Mouse (Mus musculus): Measurements from ENCODE around the gene Runx2.

Runx2 gene

DNA sequence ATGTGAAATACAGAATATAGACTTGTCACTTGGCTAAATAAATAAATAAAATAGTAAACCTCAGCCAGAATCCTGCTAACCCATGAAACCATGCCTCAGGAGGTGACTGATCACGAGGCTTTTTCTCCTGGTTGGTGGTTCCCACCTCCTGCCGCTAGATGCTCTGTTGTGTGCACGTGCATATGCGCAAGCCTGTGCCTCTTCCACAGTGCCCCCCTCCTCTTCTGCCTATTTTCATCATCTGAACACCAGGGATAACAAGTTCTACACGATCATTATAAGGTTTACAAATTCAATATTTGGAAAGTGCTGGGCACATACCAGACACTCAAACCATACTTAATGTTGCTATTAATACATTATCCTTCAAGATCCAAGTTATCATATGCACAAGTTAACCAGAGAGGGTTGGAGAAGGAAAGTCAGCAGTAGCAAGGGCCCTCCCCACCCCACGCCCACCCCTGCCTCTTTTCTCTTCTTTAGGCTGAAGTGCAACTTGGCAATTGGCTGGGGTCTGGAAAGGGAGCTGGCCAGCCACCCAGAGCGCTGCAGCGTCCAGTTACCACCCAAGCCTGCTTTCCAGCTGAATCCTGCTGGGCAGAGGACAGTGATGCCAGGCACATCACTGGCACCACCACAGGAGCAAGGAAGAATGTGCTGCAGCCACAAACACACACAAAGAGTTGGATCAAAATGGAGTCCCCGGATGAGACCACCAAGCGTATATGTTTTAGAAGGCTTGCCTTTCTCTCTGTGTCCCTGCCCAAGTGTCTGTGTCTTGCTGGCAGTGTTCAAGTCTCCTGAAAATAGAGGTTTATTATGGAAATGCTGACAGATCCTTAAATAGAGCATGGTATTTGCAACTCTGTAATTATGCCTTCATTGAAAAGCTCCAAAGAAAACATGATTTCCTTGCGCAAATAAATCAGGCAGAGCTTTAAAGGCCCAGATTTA lies 294.2 kb downstream of the Runx2 start:
- DNase-seq: no peak

DNA sequence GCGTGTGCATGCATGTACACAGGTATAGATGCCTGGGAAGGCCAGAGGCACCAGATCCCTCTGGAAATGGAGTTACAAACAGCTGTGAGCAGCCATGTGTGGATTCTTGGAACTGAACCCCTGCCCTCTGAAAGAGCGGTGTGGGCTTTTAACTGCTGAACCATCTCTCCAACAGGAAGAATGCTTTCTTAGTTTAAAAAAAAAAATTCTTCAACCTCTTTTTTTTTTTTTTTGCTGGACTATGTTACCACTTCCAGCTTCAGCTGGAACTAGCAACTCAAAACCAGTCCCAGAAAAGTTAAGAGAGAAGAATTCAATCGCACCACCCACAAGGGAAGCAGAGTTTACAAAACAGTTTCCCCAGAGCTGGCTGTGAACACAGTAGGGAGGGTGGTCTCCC lies 295.2 kb downstream of the Runx2 start:
- DNase-seq: no peak

DNA sequence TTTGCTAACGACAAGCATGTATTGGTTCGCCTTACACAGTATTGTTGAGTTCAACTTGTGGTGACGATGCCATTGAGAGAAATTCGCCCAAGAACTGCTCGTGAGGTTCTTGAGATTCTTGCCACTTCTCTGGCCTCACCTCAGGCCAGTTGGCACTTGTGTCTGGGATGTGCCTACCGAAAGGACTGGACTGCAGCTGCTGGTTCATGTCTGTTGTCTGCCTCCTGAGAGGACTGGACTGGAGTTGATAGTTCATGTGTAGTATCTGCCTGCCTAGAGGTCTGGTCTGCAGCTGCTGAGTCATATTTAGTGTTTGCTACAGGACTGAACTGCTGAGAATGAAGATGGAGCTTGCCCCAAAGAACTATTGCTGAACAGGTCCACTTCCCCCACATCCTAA lies 296.4 kb downstream of the Runx2 start:
- no peak for DNase-seq

DNA sequence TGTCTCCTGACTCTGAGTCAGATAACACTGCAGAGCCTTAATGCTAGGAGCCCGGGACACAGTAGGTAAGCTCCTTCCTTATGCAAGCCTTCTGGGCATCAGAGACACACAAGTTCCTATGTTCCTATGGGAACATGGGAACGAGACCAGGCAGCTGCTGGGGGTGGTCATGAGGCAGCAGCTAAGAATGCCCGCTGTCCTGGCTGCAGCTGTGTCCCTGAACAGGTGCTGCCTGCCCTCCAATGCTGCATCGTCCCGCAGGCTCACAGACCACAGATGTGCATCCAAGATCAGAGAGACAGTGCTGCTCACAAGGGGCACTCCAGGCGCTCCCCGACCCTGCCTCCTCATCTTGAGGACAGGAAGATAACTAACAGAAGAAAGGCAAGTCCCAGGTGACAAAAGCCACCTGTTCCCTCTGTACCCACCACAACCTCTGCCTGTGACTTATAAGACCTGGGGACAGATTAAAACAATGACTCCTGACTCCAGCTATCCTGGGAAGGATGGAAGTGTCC lies 306.3 kb downstream of the Runx2 start:
- DNase-seq: no peak

DNA sequence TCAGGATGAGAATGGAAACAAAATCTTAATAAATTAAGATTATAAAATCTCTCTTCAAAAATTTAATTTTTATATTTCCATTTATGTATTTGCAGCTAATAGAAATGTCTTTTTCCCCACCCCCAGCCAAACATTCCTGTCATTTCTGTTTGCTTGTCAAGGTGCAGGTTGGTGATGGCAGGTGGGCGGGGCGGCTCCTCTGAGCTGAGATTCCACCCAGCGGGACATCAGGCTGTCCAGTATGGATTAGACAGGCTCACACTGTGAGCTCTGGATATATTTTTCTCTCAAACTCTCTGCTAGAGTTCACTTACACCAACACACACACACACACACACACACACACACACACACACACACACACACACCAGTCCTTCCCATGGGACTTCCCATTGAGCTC lies 306.9 kb downstream of the Runx2 start:
- DNase-seq: no peak

DNA sequence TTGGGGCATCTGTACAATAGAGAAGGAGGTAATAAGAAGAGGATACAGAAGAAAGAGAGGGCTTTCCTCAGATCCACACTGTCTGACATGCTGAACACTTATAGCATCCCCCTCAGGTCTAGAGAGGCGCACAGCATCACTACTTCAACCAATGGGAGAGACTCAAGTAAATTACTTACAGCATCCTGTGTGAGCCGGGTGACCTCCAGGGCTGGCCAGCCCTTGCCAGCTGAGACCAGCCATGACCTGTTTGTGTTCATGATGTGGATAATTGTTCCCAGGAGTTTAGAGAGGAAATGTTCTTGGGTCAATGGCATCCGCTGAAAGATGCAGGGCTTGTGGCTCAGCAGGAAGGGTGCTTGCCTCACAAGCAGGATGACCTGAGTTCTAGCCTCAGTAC lies 308.1 kb downstream of the Runx2 start:
- DNase-seq: no peak

DNA sequence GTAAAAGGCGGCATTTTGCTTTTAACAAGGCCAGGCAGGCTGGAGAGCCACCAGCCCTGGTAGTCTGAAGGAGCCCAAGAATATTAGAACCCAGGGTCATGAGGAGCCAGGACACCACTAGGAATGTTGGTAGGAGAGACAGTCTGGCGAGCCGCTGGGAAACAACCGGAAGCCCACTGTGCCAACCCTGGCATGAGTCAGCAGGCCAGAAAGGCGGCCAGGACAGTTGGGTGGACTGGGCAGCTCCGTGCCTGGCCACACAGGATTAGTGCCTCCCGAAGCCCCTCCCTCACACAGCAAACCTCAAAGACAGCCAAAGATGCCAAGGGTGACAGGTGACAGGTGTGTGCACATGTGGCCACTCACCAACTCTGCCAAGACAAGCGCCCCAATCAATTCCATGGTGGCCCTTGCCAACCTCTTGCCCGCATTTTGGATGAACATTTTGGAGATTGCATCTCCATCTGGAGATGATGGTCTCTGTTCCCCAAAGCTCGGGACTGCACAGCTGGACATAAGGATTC lies 309.7 kb downstream of the Runx2 start:
- DNase-seq: no peak

DNA sequence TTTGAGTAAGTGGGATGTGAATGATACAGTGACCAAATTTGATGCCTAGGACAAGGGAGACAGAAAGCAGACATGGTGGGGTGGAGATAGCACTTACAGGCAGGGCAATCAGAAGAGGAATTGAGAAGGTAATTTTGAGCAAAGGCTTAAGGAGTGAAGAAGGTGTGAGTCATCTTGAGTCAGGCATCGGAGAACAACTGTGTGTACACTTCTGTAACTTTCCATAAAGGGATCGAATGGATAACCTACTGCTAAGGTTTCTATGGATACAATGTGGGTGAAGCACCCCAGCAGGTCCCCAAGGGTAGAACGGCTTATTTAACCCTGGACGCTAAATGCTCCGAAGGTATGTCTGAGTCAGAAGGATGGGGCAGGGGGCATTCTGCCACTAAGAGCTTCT lies 312.4 kb downstream of the Runx2 start:
- DNase-seq: no peak

DNA sequence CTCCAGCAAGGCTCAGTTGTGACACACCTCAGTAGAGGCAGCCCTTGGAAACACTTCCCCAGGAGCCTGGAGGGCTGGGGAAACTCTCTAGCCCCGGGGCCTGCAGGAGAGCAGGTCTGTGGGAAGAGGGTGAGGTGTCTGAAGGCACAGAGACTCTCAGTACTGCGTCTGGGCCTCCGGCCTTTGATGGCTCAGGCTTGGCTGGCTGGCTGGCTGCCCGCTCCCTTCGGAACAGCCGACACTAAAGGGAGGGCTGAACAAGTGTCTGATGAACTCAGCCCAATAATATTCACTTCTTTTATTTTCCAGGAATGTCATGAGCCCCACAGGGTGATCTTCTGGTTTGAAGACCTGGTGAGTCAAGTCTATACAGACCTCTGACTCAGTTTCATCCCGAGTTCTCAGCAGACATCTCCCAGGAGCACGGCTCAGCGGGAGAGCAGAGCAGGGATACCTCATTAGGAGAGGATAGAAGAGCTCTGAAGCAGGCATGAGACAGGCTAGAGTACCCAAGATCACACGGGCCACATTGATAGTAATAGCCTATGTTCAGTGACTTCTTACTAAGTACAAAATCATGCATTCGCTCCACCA lies 314.2 kb downstream of the Runx2 start:
- no peak for DNase-seq

DNA sequence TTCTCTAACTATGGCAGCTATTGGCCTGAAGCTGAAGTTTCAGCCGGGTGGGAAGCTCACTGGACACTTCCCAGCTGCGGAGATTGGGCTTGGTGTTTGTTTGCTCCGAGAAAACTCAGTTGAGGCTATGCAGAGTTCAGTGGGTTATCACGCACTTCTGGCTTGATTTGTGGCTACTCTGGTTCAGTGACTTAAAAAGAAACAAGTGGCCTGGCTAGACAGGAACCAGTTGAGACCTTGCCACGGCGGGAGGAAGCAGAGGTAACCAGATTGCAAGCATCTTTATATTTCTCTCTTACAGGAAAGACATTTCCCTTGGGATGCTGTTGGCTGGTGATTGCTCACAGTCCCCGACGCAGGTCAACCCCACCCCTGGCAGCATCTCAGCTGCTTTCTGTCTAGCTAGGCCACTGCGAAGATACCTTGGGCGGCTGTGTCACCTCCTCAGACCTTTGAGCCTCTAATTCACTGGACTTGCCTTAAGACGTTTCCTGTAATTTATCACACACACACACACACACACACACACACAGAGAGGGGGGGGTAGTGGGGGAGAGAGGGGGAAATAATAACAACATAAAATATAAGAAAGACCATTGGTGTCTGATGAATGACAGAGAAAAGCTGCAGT lies 324.3 kb downstream of the Runx2 start:
- DNase-seq: no peak

DNA sequence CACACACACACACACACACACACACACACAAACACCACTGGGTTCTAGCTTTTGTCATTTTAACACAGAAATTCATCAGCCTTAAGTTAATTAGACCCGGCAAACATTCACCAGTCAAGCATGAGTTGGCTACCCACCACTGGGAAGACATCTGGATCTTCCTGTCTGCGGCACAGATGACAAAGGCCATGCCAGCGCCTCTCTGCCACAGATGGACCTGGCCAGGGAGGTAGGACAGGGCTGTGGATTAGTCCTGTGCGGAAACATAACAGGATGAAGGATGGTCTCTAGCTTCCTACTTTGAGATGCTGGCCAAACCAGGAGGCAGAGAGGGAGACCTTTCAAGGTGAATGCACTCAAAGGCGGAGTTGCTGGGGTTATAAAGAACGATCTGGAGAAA lies 325.3 kb downstream of the Runx2 start:
- DNase-seq: no peak

DNA sequence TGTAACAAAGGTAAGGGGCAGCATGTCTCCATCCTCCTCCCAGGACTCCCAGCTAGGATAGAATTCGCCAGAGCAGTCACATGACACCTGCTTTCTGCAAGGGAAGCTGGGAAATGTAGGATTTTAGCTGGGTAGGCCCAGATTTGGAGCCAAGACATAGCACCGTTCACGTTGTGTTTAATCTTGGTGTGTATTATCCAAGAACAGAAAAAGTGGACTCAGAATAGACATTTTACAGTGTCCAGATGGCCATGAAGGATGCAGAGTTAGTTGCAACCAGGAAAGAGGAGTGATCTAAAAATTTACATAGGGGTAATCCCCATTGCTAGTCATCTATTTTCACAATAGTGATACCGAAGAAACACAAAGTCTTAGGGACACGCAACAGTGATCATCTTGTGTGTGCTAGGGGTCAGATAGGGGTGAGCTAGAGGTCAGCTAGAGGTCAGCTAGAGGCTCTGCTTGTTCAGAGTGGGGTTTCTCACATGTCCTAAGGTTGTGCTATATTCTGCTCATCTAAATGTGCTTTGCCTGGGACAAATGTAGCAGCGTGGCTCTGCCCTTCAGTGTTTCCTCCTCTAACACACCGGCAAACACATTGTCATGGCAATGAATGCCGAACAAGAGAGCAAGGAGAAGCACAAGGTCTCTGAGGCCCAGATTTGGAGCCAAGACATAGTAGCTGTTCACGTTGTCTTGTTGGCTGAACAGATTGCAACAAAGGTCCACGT lies 326.9 kb downstream of the Runx2 start:
- DNase-seq: no peak

DNA sequence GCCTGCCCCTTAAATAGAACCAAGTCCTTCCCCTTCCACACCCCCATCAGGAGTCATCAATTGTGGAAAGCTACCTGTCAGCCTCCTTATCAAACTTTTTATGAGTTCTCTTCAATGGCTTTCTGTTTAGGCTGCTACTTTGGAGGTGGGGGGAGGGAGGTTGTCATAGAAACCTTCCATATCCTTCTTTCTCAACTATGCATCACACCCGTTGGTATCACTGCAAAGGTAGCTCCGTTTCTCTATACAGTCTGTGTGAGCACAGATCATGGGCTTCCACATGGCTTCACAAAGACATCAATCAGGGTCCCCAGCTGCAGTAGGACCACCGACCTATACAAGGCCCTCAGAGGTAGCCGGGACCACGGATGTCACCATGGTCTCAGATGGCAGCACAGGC lies 329.3 kb downstream of the Runx2 start:
- DNase-seq: no peak

DNA sequence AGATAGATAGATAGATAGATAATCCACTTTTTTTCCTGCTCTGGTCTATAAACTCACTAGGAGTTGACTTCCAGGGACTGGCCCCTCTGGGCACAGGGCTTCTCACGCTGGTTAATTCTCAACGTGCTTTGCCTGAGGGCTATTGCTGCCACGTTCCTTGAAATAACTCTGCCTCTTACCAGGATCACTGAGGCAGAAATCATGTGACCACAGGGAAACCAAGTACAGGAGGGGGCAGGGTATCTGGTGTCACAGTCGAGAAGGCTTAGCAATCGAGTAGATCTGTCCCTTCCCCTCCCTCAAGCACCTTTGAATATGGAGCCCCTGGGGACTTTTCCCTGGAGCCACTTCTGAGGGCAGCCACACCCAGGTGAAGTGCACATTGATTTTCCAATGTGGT lies 334.7 kb downstream of the Runx2 start:
- DNase-seq: no peak

DNA sequence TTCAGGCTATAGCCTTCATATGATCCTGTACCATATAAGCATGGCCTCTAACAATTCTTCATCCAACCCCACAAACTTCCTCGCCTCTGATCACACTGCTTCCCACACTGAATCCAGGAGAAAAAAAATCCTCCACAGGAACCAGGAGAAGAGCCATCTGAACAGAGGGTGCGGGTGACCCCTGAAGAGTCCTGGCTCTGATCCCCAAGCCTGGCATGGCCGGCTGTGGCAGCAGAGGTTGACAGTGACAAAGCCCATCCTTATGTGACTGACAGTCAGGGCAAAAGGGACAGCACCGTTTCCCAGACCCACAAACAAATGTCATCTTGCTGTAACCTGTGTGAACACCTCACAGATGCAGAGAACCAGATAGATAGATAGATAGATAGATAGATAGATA lies 335.1 kb downstream of the Runx2 start:
- DNase-seq: no peak

DNA sequence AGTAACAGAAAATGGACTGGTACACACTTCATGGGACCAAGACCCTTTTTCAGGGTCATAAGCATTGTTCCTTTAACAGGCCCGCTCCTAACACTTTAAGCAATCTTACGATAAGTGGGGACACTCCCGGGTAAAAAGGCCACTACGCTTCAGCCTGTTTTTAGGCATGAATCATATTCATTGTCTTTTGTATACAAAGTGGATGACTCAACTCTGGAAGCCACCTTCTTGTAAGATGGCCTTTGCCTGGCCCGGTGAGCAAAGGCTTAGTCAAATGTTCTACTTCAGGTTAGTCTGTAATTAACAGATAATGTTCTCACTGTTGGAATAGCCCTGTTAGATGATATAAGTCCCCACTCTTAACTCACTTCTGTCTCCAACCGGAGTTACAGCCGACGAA lies 338.7 kb downstream of the Runx2 start:
- DNase-seq: no peak

DNA sequence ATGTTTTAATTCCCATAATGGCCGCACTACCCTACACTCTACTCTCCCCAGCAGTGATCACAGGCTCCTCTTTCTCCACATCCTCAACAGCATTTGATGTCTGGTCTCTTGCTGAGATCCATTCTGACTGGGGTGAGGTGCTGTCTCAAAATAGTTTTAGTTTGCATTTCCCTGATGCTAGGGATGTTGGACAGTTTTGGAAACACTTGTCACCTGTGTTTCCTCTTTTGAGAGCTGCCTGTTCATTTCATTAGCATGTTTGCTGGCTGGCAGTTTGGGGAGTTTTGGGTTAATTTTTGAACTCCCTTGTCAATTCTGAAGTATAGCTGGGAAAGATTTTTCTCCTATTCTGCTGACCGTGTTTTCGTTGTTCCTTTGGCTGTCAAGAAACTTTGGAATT lies 340.3 kb downstream of the Runx2 start:
- no peak for DNase-seq

DNA sequence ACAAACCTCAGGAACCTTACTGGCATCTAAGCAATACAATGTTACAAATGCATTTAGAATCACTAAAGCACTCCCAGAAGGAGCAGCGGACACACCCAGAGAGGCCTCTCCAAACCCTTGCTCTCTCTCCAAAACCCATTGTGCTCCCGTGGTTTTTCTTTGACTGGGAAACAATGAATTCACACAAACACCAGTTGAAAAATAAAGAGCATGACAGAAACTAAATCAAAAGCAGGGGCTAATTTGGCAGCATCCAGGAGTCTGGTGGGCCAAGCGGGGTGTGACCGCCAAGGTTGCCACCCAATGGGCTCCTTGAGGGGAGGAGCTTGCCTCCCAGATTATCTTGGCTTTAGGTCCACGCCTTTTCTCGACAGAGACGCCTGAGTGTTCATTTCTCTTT lies 341.9 kb downstream of the Runx2 start:
- no peak for DNase-seq

DNA sequence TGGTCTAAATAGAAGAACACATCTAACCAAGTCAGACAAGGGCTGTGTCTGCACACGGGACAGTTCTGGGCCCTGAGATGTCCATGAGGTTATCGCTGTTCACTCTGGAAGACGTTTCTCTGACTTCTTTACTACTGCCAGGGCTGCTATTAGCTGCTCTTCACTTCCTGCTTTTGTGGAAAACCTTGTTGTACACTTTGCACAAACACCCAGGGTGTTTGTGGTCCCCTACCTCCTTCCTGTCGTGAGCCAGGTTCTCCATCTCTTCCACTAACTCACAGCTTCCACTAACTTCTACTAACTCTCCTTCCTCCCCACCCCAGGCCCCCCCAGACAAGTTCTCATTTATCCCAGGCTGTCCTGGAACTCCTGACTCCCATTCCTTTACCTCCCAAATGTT lies 350.9 kb downstream of the Runx2 start:
- DNase-seq: no peak

DNA sequence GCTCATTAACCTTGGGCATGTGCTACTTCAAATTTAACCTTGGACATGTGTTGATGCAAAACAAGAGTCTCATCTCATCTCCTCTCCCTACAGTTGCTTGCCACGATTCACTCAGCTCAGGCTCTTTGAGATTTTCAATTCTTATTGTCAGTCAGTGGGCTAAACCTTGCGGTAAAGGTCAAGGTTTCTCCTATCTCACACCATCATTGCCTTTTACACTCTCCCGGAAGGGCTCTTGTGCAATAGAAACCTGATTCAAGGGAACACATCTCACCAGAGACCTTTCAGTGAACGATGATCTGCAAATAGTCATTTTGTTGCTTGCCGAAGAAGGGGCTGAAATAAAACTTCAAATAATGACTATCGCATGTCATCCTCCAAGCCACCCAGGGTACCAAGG lies 354.4 kb downstream of the Runx2 start:
- no peak for DNase-seq

DNA sequence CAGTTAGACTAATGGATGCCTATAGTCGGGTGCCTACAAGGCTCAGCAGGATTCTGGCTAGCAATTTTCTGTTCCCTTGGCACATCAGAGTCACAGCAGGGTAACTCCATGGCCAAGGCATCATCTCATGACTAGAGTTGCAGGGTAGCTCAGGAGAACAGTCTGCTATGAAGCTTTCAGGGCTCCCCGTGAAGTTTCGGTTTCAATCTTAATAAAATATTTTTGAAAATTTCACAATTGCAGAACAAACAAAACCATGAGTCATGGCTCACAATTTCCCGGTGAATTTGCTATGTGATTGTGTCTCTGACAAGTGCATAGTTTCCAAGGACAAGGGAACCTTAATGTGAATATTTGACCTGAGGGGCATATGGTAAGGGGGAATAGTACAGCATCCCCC lies 355.6 kb downstream of the Runx2 start:
- DNase-seq: no peak

DNA sequence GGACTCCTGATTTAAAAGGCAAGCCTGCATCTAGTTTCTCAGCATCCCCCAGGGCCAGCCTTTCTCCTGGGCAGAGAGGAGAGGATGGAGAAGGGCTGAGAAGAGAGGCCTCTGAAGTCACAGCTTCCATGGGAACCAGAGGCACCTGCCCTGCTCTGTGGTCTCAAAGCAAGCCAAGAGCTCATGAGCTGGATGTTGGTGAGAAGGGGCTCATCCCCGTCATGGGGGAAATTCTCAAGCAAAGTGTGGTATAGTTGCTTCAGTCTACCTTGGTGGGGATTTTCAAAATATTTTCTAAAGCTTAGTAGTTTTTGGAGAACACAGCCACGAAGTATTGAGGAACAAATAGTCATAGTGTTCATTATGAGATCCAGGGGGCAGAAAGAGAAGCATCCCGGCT lies 357.9 kb downstream of the Runx2 start:
- no peak for DNase-seq
